Mouse (Mus musculus) lung, adult 10 weeks (tissue): ENCODE data around the gene Phb2. TPM values are rescaled to one million over a fixed set of nuclear protein-coding genes. Genes with fewer than 3 reads are reported as not detected.

Experiments used
- polyA plus RNA-seq: library from polyadenylated mRNA; stranded (reverse); fragments of 350-450 nt; fragmentation: Illumina TruSeq; extraction: RNeasy Lipid Tissue Mini Kit (QIAGEN cat#74804); gene quantifications from one replicate; pipeline ENCODE4 v1.2.3, GENCODE M21; 2014; ENCODE audit warnings: low read depth, low replicate concordance; ENCODE audit not compliant: insufficient read depth

The Phb2 gene
- polyA plus RNA-seq = 92.0 TPM

GRCm38 (mm10) chr6:124711824-124712782 lies at the start of gene Phb2, which contains the start of gene Emg1:
Gene Phb2, plus strand, starts transcription at chr6:124712336.
Gene Emg1, minus strand, starts transcription at chr6:124712178.

GRCm38 (mm10) chr6:124662477-124663423 lies 49.4 kb upstream of the Phb2 start, which contains the start of gene Lpcat3:
Gene Lpcat3, plus strand, starts transcription at chr6:124663027.

DNA sequence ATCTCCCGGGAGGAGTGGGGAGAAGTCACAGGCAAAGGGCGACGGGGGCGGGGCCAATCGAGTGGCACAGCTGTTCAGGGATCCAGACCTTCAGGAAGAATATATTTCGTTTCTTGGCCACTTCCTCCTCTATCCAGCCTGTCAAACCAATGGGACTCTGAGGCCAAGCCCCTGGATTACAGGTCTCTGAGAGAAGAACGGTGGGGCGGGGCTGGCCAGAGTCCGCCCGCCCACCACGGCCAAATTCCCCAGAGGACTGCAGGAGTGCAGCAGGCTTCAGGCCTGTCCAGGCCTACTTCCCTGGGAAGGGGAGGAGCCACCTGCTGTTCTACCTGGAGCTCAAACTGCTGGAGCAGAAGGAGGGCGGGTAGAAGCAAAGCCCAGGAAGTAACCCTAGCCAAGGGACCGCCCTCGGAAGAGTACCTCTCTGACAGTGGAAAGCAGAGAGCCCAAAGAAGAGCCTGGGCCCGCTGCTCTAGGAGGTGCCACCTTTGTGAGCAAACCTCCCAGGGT lies 26.4 kb downstream of the Phb2 start, which contains the start of gene Ptpn6:
Gene Ptpn6, minus strand, starts transcription at position 204 of the 513 bp plus-strand sequence.

GRCm38 (mm10) chr6:124740888-124741761 lies 29.0 kb downstream of the Phb2 start, which contains the start of gene Grcc10:
Gene Grcc10, minus strand, starts transcription at chr6:124741374.

DNA sequence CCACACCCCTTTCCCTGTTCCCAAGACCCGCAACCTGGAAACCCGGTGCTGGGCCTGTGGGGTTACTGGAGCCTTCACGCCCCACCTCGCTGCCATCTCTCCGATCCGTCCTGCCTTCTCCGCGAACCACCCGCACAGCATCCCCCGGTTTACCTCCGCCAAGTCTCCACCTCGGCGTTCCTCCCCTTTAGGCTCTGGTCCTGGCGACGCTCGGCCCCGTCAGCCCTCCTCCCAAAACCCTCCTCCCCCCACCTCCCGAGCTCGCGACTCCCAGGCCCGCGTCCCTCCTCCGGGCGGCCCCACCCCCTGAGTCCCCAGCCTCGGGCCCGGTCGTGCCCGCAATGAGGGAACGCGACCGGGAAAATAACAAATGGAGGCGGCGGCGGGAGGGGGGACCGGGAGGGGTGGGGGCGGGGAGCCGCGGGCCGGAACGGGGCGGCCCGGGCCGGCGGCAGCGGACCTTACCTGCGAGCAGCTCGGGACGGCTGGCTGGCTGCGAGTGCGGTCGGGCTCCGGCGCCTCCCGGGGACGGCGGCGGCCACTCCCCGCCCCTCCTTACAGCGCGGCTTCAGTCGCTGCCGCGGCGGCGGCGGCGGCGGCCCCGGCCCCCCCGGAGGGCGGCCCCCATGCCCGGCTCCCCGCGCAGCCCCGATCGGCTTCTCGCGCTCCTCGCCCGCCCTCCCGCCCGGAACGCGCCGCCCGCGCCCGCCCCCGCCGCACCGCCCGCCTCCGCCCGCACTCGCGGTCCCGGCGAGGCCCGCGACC lies 43.9 kb downstream of the Phb2 start, which contains the start of the genes Gm45234 and Atn1:
Gene Gm45234, minus strand, starts transcription at position 191 of the 765 bp plus-strand sequence.
Gene Atn1, minus strand, starts transcription at position 694 of the 765 bp plus-strand sequence.

Other genes starting within 250 kb of the Phb2 start
- gene Clstn3, start 247.5 kb upstream of the Phb2 start, polyA plus RNA-seq = 2.1 TPM
- gene C1rl, start 219.2 kb upstream of the Phb2 start, polyA plus RNA-seq = 3.7 TPM
- 40.1 TPM for gene C1ra, start 199.9 kb upstream of the Phb2 start, polyA plus RNA-seq
- 74.9 TPM for gene C1s1, start 170.0 kb upstream of the Phb2 start, polyA plus RNA-seq
- not detected for gene C1rb, start 142.0 kb upstream of the Phb2 start, polyA plus RNA-seq
- not detected for gene C1s2, start 76.3 kb upstream of the Phb2 start, polyA plus RNA-seq
- gene Lpcat3, start 49.3 kb upstream of the Phb2 start, polyA plus RNA-seq = 29.1 TPM
- 102 TPM for gene Emg1, start 158 bp upstream of the Phb2 start, polyA plus RNA-seq
- gene Ptpn6, start 26.4 kb downstream of the Phb2 start, polyA plus RNA-seq = 42.2 TPM
- 242 TPM for gene Grcc10, start 29.0 kb downstream of the Phb2 start, polyA plus RNA-seq
- gene Gm45234, start 43.7 kb downstream of the Phb2 start, polyA plus RNA-seq = not detected
- gene Atn1, start 44.2 kb downstream of the Phb2 start, polyA plus RNA-seq = 13.2 TPM
- gene Eno2, start 57.3 kb downstream of the Phb2 start, polyA plus RNA-seq = 1.5 TPM
- gene Lrrc23, start 67.4 kb downstream of the Phb2 start, polyA plus RNA-seq = 33.3 TPM
- gene Spsb2, start 96.3 kb downstream of the Phb2 start, polyA plus RNA-seq = 15.0 TPM
- 125 TPM for gene Tpi1, start 102.0 kb downstream of the Phb2 start, polyA plus RNA-seq
- gene Usp5, start 117.1 kb downstream of the Phb2 start, polyA plus RNA-seq = 35.8 TPM
- 2.7 TPM for gene Cdca3, start 117.2 kb downstream of the Phb2 start, polyA plus RNA-seq
- not detected for gene Gnb3, start 127.9 kb downstream of the Phb2 start, polyA plus RNA-seq
- gene P3h3, start 145.4 kb downstream of the Phb2 start, polyA plus RNA-seq = 16.9 TPM
- 0.08 TPM for gene Gpr162, start 151.6 kb downstream of the Phb2 start, polyA plus RNA-seq
- 2.3 TPM for gene Cd4, start 175.9 kb downstream of the Phb2 start, polyA plus RNA-seq
- 1.4 TPM for gene Lag3, start 199.4 kb downstream of the Phb2 start, polyA plus RNA-seq
- 863 TPM for gene Ptms, start 207.8 kb downstream of the Phb2 start, polyA plus RNA-seq
- gene Mlf2, start 219.1 kb downstream of the Phb2 start, polyA plus RNA-seq = 166 TPM